Mouse (Mus musculus) kidney, adult 10 weeks (tissue): ENCODE measurements around the gene Padi1. TPM values are rescaled to one million over a fixed set of nuclear protein-coding genes. Genes with fewer than 3 reads are reported as not detected.

Source experiments
- polyA plus RNA-seq: library from polyadenylated mRNA; stranded (reverse); fragments of 350-450 nt; fragmentation: Illumina TruSeq; extraction: RNeasy Lipid Tissue Mini Kit (QIAGEN cat#74804); gene quantifications from one replicate; pipeline ENCODE4 v1.2.3, GENCODE M21; 2014; ENCODE audit warnings: low read depth, low replicate concordance

Gene Padi1
- polyA plus RNA-seq: not detected

DNA sequence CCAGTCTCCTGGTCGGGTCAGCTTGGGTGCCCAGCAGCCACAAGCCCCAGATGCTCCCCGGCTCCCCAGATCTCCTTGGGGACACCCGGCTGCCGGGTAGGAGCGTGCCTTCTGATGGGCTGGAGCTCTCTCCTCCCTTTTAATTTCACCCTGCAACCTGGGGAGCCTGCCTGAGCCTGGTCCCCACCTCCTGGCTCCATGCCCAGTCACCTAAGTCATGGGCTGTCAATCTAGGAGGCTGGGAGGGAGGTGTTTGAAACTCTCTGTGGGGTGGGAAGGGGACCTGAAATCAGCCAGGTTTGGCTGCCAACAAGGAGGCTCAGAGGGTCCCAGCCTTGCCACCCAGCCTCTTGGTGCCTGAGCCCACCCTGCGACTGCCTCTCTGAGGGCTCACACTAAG, at the start of gene Padi1:
Gene Padi1 (minus strand): TSS at position 113 of the 400 bp plus-strand sequence.

GRCm38 (mm10) chr4:140810458-140811260, 34.9 kb downstream of the Padi1 start, which contains the start of gene Padi3:
Padi3 (minus strand) TSS chr4:140810648.

DNA sequence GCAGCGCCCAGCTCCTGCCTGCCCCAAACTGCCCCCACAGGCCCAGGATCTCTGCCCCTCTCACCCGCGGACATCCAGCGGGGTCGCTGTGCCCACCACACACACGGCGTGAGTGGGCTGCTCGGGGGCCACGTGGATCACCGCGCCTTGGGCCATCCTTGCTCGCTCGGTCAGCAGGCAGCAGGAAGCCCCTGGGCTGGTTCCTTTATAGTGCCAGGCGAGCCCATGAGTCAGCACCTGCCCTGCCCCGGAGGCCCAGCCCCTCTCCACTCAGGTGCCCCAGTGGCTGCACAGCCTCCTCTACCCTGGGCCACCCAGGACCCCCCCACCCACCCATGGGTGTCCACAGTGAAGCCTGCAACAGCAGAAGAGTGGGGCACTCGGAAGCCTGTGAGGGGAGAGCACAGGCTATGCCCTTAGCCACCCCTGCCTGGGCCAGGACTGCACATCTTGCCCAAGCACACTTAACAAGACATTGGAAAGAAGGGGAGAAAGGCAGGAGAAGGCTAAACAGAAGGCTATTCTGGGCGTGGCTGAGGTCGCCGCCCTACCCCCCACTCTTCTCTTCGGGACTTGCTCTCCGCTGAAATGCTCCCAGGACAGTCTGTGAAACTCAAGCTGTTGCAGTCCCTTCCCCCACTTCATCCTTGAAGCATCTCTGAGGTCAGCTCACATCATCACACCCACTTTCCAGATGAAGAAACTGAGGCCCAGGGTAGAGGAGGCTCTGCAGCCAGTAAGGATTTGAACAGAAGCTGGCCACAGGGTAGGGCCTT, 71.4 kb downstream of the Padi1 start, which contains the start of gene Padi4:
Gene Padi4 (minus strand): TSS at position 212 of the 776 bp plus-strand sequence.

Other genes starting within 250 kb of the Padi1 start
- 7.3 TPM for gene Arhgef10l, start 179.8 kb downstream of the Padi1 start, polyA plus RNA-seq
- gene Rcc2, start 145.2 kb downstream of the Padi1 start, polyA plus RNA-seq: 2.3 TPM
- gene Padi6, start 103.1 kb downstream of the Padi1 start, polyA plus RNA-seq: not detected
- gene Padi4, start 71.5 kb downstream of the Padi1 start, polyA plus RNA-seq: not detected
- not detected for gene Padi3, start 35.1 kb downstream of the Padi1 start, polyA plus RNA-seq
- gene Padi2, start 60.6 kb upstream of the Padi1 start, polyA plus RNA-seq: 1.1 TPM
- 149 TPM for gene Sdhb, start 115.4 kb upstream of the Padi1 start, polyA plus RNA-seq
- 0.93 TPM for gene Atp13a2, start 141.1 kb upstream of the Padi1 start, polyA plus RNA-seq
- not detected for gene Mfap2, start 164.6 kb upstream of the Padi1 start, polyA plus RNA-seq
- not detected for gene Crocc, start 214.8 kb upstream of the Padi1 start, polyA plus RNA-seq
- gene Necap2, start 232.6 kb upstream of the Padi1 start, polyA plus RNA-seq: 5.8 TPM
- not detected for gene Spata21, start 242.6 kb upstream of the Padi1 start, polyA plus RNA-seq